Mouse (Mus musculus) intestine, embryonic 16.5 days (tissue): ENCODE data around the gene S100a16. TPM values are rescaled to one million over a fixed set of nuclear protein-coding genes. Genes with fewer than 3 reads are reported as not detected.
A peak's percentile ranks its signal among the peaks of the same experiment; 100 is the strongest.

Experiments used
- ATAC-seq: fragments of 200-750 bp; cut with Nextera tagmentation; 2 replicates; pipeline ENCODE4 v1.8.0; 2017; ENCODE audit warnings: moderate TSS enrichment, moderate library complexity
- H3K27ac ChIP-seq: fragments of 300-500 bp; sonication (generic); 2 replicates; pipeline ENCODE4 v1.5.1; 2014; ENCODE audit warnings: mild to moderate bottlenecking, low read length
- H3K27me3 ChIP-seq: fragments of 300-500 bp; sonication (generic); replicated peaks from 2 replicates; pipeline ENCODE4 v1.6.1; 2014; ENCODE audit warnings: low read length, control low read depth, mixed read lengths; ENCODE audit not compliant: control insufficient read depth, insufficient read depth
- H3K36me3 ChIP-seq: fragments of 300-500 bp; sonication (generic); 2 replicates; pipeline ENCODE4 v1.6.1; 2014; ENCODE audit warnings: low read length, control low read depth; ENCODE audit not compliant: control insufficient read depth, insufficient read depth
- H3K4me1 ChIP-seq: fragments of 300-500 bp; sonication (generic); 2 replicates; pipeline ENCODE4 v1.6.1; 2014; ENCODE audit warnings: low read length, control low read depth, mixed read lengths; ENCODE audit not compliant: control insufficient read depth, insufficient read depth
- H3K4me2 ChIP-seq: fragments of 300-500 bp; sonication (generic); 2 replicates; pipeline ENCODE4 v1.6.1; 2014; ENCODE audit warnings: low read depth, low read length, control low read depth
- H3K4me3 ChIP-seq: fragments of 300-500 bp; sonication (generic); 2 replicates; pipeline ENCODE4 v1.5.1; 2014; ENCODE audit warnings: mild to moderate bottlenecking, low read length
- H3K9ac ChIP-seq: fragments of 300-500 bp; sonication (generic); 2 replicates; pipeline ENCODE4 v1.6.1; 2014; ENCODE audit warnings: low read depth, low read length
- H3K9me3 ChIP-seq: fragments of 300-500 bp; sonication (generic); 2 replicates; pipeline ENCODE4 v1.6.1; 2016; ENCODE audit warnings: low read length, control low read depth; ENCODE audit not compliant: control insufficient read depth
- WGBS: fragments of 180-500 bp; shearing (Covaris S2); extraction: QIAGEN DNeasy Blood & Tissue Kit; methylation state at CpG from one replicate; pipeline ENCODE4 v1.1.7; 2014; 5-methylcytosine and 5-hydroxymethylcytosine counted together
- polyA plus RNA-seq: library from polyadenylated mRNA; unstranded; fragments of >200 nt; fragmentation: Nextera tagmentation; extraction: Ambion mirVana; gene quantifications from 2 replicates; pipeline ENCODE4 v1.2.1, GENCODE M21; 2015

Gene S100a16
- polyA plus RNA-seq, 1 experiment from 2014 or later = 113 TPM

- no peaks in the 10 kb centered on the region for H3K27me3 ChIP-seq
- H3K36me3 ChIP-seq = no peaks in the 10 kb centered on the region
- WGBS = 71% methylated on average over 1 of the region's 1 CpGs
- no peaks in the 10 kb centered on the region for H3K9me3 ChIP-seq
- peaks cover 17% of the 10 kb centered on the region; the same call in 1 of the 2 replicates for H3K4me1 ChIP-seq
- H3K4me3 ChIP-seq = no peak overlapping the region
- no peak overlapping the region for H3K9ac ChIP-seq
- H3K4me2 ChIP-seq = no peak overlapping the region
- H3K27ac ChIP-seq = no peak overlapping the region
- no peak for ATAC-seq
Observed at GRCm38 (mm10) chr3:90535446-90535845, 1.6 kb upstream of the S100a16 start.

GRCm38 (mm10) chr3:90537905-90538296, 847 bp downstream of the S100a16 start:
- H3K4me1 ChIP-seq = peaks cover 17% of the 10 kb centered on the region; the same call in 1 of the 2 replicates
- peak overlapping the region; percentile 41 for H3K4me3 ChIP-seq
- 75% methylated on average over 5 of the region's 5 CpGs for WGBS
- peak; percentile 34 for ATAC-seq
- peak overlapping the region; percentile 59 for H3K9ac ChIP-seq
- no peaks in the 10 kb centered on the region for H3K9me3 ChIP-seq
- no peaks in the 10 kb centered on the region for H3K36me3 ChIP-seq
- H3K4me2 ChIP-seq = peak overlapping the region; percentile 48
- peak overlapping the region; percentile 57; the same call in 1 of the 2 replicates for H3K27ac ChIP-seq
- no peaks in the 10 kb centered on the region for H3K27me3 ChIP-seq

- no peak for ATAC-seq
- no peaks in the 10 kb centered on the region for H3K36me3 ChIP-seq
Observed at GRCm38 (mm10) chr3:90540904-90541303, 3.9 kb downstream of the S100a16 start.

GRCm38 (mm10) chr3:90549676-90550420, 12.8 kb downstream of the S100a16 start:
- ATAC-seq = peak; percentile 66; the same call in 1 of the 2 replicates
- H3K9ac ChIP-seq = no peak overlapping the region
- no peaks in the 10 kb centered on the region for H3K36me3 ChIP-seq
- H3K4me1 ChIP-seq = peaks cover 6% of the 10 kb centered on the region; the same call in 1 of the 2 replicates
- WGBS = 58% methylated on average over 5 of the region's 5 CpGs
- H3K4me2 ChIP-seq = no peak overlapping the region
- no peaks in the 10 kb centered on the region for H3K27me3 ChIP-seq
- H3K9me3 ChIP-seq = no peaks in the 10 kb centered on the region
- no peak overlapping the region for H3K27ac ChIP-seq
- no peak overlapping the region for H3K4me3 ChIP-seq

More at GRCm38 (mm10) chr3:90540904-90541303, 3.9 kb downstream of the S100a16 start:
- H3K4me2 ChIP-seq = no peak overlapping the region
- no peak overlapping the region for H3K4me3 ChIP-seq
- H3K27me3 ChIP-seq = no peaks in the 10 kb centered on the region
- H3K4me1 ChIP-seq = peaks cover 17% of the 10 kb centered on the region; the same call in 1 of the 2 replicates
- H3K9me3 ChIP-seq = no peaks in the 10 kb centered on the region
- peak overlapping the region; percentile 29; the same call in 1 of the 2 replicates for H3K9ac ChIP-seq
- H3K27ac ChIP-seq = peak overlapping the region; percentile 30
- WGBS = 62% methylated on average over 4 of the region's 4 CpGs

GRCm38 (mm10) chr3:90550421-90550790, 13.4 kb downstream of the S100a16 start:
- Histone ChIP-seq H3K9ac (no peak overlapping the region), H3K4me3 (no peak overlapping the region), H3K4me1 (peaks cover 6% of the 10 kb centered on the region; the same call in 1 of the 2 replicates), H3K27ac (no peak overlapping the region), H3K9me3 (no peaks in the 10 kb centered on the region), H3K36me3 (no peaks in the 10 kb centered on the region), H3K4me2 (no peak overlapping the region), H3K27me3 (no peaks in the 10 kb centered on the region)
- WGBS = 74% methylated on average over 2 of the region's 2 CpGs
- peak; percentile 13; the same call in 1 of the 2 replicates for ATAC-seq

- Histone ChIP-seq H3K36me3 (no peaks in the 10 kb centered on the region), H3K4me1 (peaks cover 6% of the 10 kb centered on the region; the same call in 1 of the 2 replicates), H3K27me3 (no peaks in the 10 kb centered on the region), H3K9me3 (no peaks in the 10 kb centered on the region), H3K9ac (no peak overlapping the region), H3K4me3 (no peak overlapping the region), H3K4me2 (no peak overlapping the region), H3K27ac (no peak overlapping the region)
- ATAC-seq = no peak
- whole genome bisulfite sequencing = 78% methylated on average over 2 of the region's 2 CpGs
Observed at GRCm38 (mm10) chr3:90552231-90552630, 15.2 kb downstream of the S100a16 start.

- Histone ChIP-seq H3K27ac (no peak overlapping the region), H3K36me3 (no peaks in the 10 kb centered on the region), H3K4me3 (no peak overlapping the region), H3K4me1 (no peaks in the 10 kb centered on the region), H3K4me2 (no peak overlapping the region), H3K9ac (no peak overlapping the region), H3K9me3 (no peaks in the 10 kb centered on the region), H3K27me3 (no peaks in the 10 kb centered on the region)
- WGBS = 60% methylated on average over 5 of the region's 5 CpGs
- no peak for ATAC-seq
Observed at GRCm38 (mm10) chr3:90555954-90556353, 18.9 kb downstream of the S100a16 start.

GRCm38 (mm10) chr3:90560008-90560628, 23.1 kb downstream of the S100a16 start, which contains the start of gene S100a3:
TSS of gene S100a3 (plus strand) at chr3:90560578.
- Histone ChIP-seq H3K4me2 (no peak within 1 kb of the TSS), H3K27ac (no peak within 1 kb of the TSS), H3K9ac (no peak within 1 kb of the TSS), H3K4me3 (no peak within 1 kb of the TSS), H3K4me1 (no peaks in the 10 kb centered on the region), H3K27me3 (no peaks in the 10 kb centered on the region), H3K36me3 (no peaks in the 10 kb centered on the region), H3K9me3 (no peaks in the 10 kb centered on the region)
- no peak for ATAC-seq
- 71% methylated on average over 6 of the region's 6 CpGs for WGBS

- Histone ChIP-seq H3K4me2 (no peak overlapping the region), H3K27ac (no peak overlapping the region), H3K9me3 (no peaks in the 10 kb centered on the region), H3K9ac (no peak overlapping the region), H3K4me1 (no peaks in the 10 kb centered on the region), H3K36me3 (no peaks in the 10 kb centered on the region), H3K4me3 (no peak overlapping the region), H3K27me3 (no peaks in the 10 kb centered on the region)
- no peak for ATAC-seq
- 81% methylated on average over 5 of the region's 5 CpGs for WGBS
Observed at GRCm38 (mm10) chr3:90574691-90575090, 37.6 kb downstream of the S100a16 start.
